Mouse (Mus musculus): ENCODE results near the gene Olfr1044.
"Not testable (repeated sequence)": the region's sequence is repeated elsewhere in the genome, so short reads cannot be mapped to it uniquely, and the experiment has no call there.

The Olfr1044 gene

GRCm38 (mm10) chr2:86177720-86178119 lies at the start of gene Olfr1044:
TSS of gene Olfr1044 (minus strand) at chr2:86177820.
- DNase-seq (ENCODE audit: low spot score in 2 of 2) = no peak

- DNase-seq (ENCODE audit: low spot score in 2 of 2) = no peak
These were observed 41.6 kb upstream of the Olfr1044 start, which contains the start of gene Olfr1046 for GRCm38 (mm10) chr2:86219214-86219613. TSS of gene Olfr1046 (minus strand) at chr2:86219314.

- no peak for DNase-seq (ENCODE audit: low spot score in 2 of 2)
These were observed 25.3 kb upstream of the Olfr1044 start, which contains the start of gene Olfr1045 for GRCm38 (mm10) chr2:86202909-86203308. TSS of gene Olfr1045 (minus strand) at chr2:86203009.

- DNase-seq (ENCODE audit: low spot score in 2 of 2) = no peak
These were observed 18.2 kb upstream of the Olfr1044 start for GRCm38 (mm10) chr2:86195863-86196262.

- DNase-seq (ENCODE audit: low spot score in 2 of 2) = no peak
These were observed 8.0 kb upstream of the Olfr1044 start, which contains the start of gene Olfr52 for GRCm38 (mm10) chr2:86185583-86185982. TSS of gene Olfr52 (minus strand) at chr2:86185683.

- DNase-seq (ENCODE audit: low spot score in 2 of 2) = no peak
These were observed 2.3 kb upstream of the Olfr1044 start for GRCm38 (mm10) chr2:86179950-86180349.

- not testable (repeated sequence) for DNase-seq (ENCODE audit: low spot score in 2 of 2)
These were observed 2.2 kb downstream of the Olfr1044 start for GRCm38 (mm10) chr2:86175422-86175821.

- DNase-seq (ENCODE audit: low spot score in 2 of 2) = no peak
These were observed 10.2 kb downstream of the Olfr1044 start, which contains the start of gene Olfr1043 for GRCm38 (mm10) chr2:86167422-86167821. TSS of gene Olfr1043 (minus strand) at chr2:86167522.

- no peak for DNase-seq (ENCODE audit: low spot score in 2 of 2)
These were observed 15.9 kb downstream of the Olfr1044 start, which contains the start of gene Olfr1042 for GRCm38 (mm10) chr2:86161738-86162137. TSS of gene Olfr1042 (minus strand) at chr2:86161838.

- DNase-seq (ENCODE audit: low spot score in 2 of 2) = no peak
These were observed 31.0 kb downstream of the Olfr1044 start, which contains the start of gene Olfr1040 for GRCm38 (mm10) chr2:86146632-86147031. TSS of gene Olfr1040 (minus strand) at chr2:86146732.

GRCm38 (mm10) chr2:86135828-86136227 lies 41.8 kb downstream of the Olfr1044 start, which contains the start of gene Olfr1039:
TSS of gene Olfr1039 (minus strand) at chr2:86135928.
- no peak for DNase-seq (ENCODE audit: low spot score in 2 of 2)
